Mouse (Mus musculus): ENCODE measurements at regions not wholly inside any gene's neighbourhood (a gene's known extent, or its start where the extent isn't known, plus 50 kb on each side); places are given as distances from the start of the nearest gene placed in this dataset.

DNA sequence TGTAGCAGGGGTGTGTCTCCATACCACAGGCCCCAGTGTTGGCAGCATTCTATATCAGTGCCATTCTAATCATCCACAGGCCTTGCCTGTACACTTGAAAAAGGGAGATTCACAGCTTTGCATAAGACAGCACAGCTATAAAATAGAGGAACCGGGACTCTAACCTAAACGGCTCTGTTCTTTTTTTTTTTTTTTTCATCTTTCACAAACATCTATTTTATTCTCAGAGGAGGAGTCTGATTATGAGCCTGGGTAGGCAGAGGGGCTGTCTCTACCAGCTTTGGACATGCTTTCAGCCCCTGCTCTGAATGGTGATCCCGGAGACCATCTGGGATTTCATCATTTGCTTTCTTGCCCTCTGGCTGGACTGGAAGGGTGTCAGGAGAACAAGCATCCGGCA lies 195.6 kb upstream of the Clint1 start:
- TF ChIP-seq CTCF (IDR thresholded peaks at IDR 0.05; ENCODE audit: low read depth, low read length): no peak
- no peak for TF ChIP-seq POLR2A (IDR thresholded peaks at IDR 0.05; ENCODE audit: extremely low read depth, insufficient read depth, low read length)
